Mouse (Mus musculus): Measurements from ENCODE around the gene Rtn1.

- TF ChIP-seq CTCF (IDR thresholded peaks at IDR 0.05; ENCODE audit: extremely low read depth, insufficient read depth, insufficient read length, insufficient replicate concordance) (no peak), POLR2A (IDR thresholded peaks at IDR 0.05; ENCODE audit: low read depth, low read length) (no peak)
Observed at GRCm38 (mm10) chr12:72298222-72298621, 110.6 kb downstream of the Rtn1 start.

Data from spleen, adult 2 months (tissue).